Mouse (Mus musculus): Measurements from ENCODE around the gene Lrrc1. TPM values are rescaled to one million over a fixed set of nuclear protein-coding genes. Genes with fewer than 3 reads are reported as not detected.

Gene Lrrc1
- polyA plus RNA-seq, 1 experiment from 2014 or later: 4.9 TPM

- no peak overlapping the region for H3K27ac ChIP-seq
- WGBS: 94% methylated on average over 9 of the region's 9 CpGs
These were observed 125.0 kb downstream of the Lrrc1 start for GRCm38 (mm10) chr9:77419501-77420199.

GRCm38 (mm10) chr9:77418800-77419199 is 125.9 kb downstream of the Lrrc1 start:
- Histone ChIP-seq H3K36me3 (no peaks in the 10 kb centered on the region), H3K9me3 (replicated peaks) (no peaks in the 10 kb centered on the region), H3K4me1 (no peaks in the 10 kb centered on the region), H3K27ac (no peak overlapping the region), H3K4me3 (no peak overlapping the region), H3K27me3 (ENCODE audit: low read depth, poor library complexity, severe bottlenecking) (no peaks in the 10 kb centered on the region)
- 81% methylated on average over 2 of the region's 2 CpGs for WGBS
- DNase-seq (ENCODE audit: low spot score): no peak

More at GRCm38 (mm10) chr9:77419501-77420199, 125.0 kb downstream of the Lrrc1 start:
- no peak for DNase-seq (ENCODE audit: low spot score)
- Histone ChIP-seq H3K4me3 (no peak overlapping the region), H3K9me3 (replicated peaks) (no peaks in the 10 kb centered on the region), H3K36me3 (no peaks in the 10 kb centered on the region), H3K27me3 (ENCODE audit: low read depth, poor library complexity, severe bottlenecking) (no peaks in the 10 kb centered on the region), H3K4me1 (no peaks in the 10 kb centered on the region)

GRCm38 (mm10) chr9:77416486-77416885 is 128.2 kb downstream of the Lrrc1 start:
- no peak for DNase-seq (ENCODE audit: low spot score)
- Histone ChIP-seq H3K9me3 (replicated peaks) (no peaks in the 10 kb centered on the region), H3K27ac (no peak overlapping the region), H3K4me3 (no peak overlapping the region), H3K4me1 (no peaks in the 10 kb centered on the region), H3K36me3 (no peaks in the 10 kb centered on the region), H3K27me3 (ENCODE audit: low read depth, poor library complexity, severe bottlenecking) (no peaks in the 10 kb centered on the region)
- 84% methylated on average over 4 of the region's 4 CpGs for WGBS

- no peak overlapping the region for H3K27ac ChIP-seq
- 95% methylated on average over 7 of the region's 7 CpGs for WGBS
- no peaks in the 10 kb centered on the region for H3K27me3 ChIP-seq (ENCODE audit: low read depth, poor library complexity, severe bottlenecking)
- no peaks in the 10 kb centered on the region for H3K9me3 ChIP-seq (replicated peaks)
- H3K4me1 ChIP-seq: no peaks in the 10 kb centered on the region
- DNase-seq (ENCODE audit: low spot score): no peak
- no peak overlapping the region for H3K4me3 ChIP-seq
- no peaks in the 10 kb centered on the region for H3K36me3 ChIP-seq
These were observed 128.7 kb downstream of the Lrrc1 start for GRCm38 (mm10) chr9:77416002-77416401.

GRCm38 (mm10) chr9:77411830-77412425 is 132.7 kb downstream of the Lrrc1 start:
- WGBS: 82% methylated on average over 3 of the region's 3 CpGs
- H3K9me3 ChIP-seq (replicated peaks): no peaks in the 10 kb centered on the region
- no peak for DNase-seq (ENCODE audit: low spot score)
- H3K4me1 ChIP-seq: no peaks in the 10 kb centered on the region
- no peaks in the 10 kb centered on the region for H3K27me3 ChIP-seq (ENCODE audit: low read depth, poor library complexity, severe bottlenecking)
- H3K4me3 ChIP-seq: no peak overlapping the region
- no peaks in the 10 kb centered on the region for H3K36me3 ChIP-seq
- H3K27ac ChIP-seq: no peak overlapping the region

- Histone ChIP-seq H3K36me3 (no peaks in the 10 kb centered on the region), H3K4me1 (no peaks in the 10 kb centered on the region), H3K27ac (no peak overlapping the region), H3K4me3 (no peak overlapping the region), H3K27me3 (ENCODE audit: low read depth, poor library complexity, severe bottlenecking) (no peaks in the 10 kb centered on the region), H3K9me3 (replicated peaks) (no peaks in the 10 kb centered on the region)
- WGBS: 62% methylated on average over 4 of the region's 4 CpGs
- no peak for DNase-seq (ENCODE audit: low spot score)
These were observed 133.7 kb downstream of the Lrrc1 start for GRCm38 (mm10) chr9:77410968-77411367.

GRCm38 (mm10) chr9:77410524-77410923 is 134.1 kb downstream of the Lrrc1 start:
- DNase-seq (ENCODE audit: low spot score): no peak
- 88% methylated on average over 7 of the region's 7 CpGs for WGBS
- Histone ChIP-seq H3K27ac (no peak overlapping the region), H3K36me3 (no peaks in the 10 kb centered on the region), H3K9me3 (replicated peaks) (no peaks in the 10 kb centered on the region), H3K4me3 (no peak overlapping the region), H3K4me1 (no peaks in the 10 kb centered on the region), H3K27me3 (ENCODE audit: low read depth, poor library complexity, severe bottlenecking) (no peaks in the 10 kb centered on the region)

- no peak for DNase-seq (ENCODE audit: low spot score)
- no peaks in the 10 kb centered on the region for H3K36me3 ChIP-seq
- H3K4me1 ChIP-seq: no peaks in the 10 kb centered on the region
These were observed 136.5 kb downstream of the Lrrc1 start for GRCm38 (mm10) chr9:77408053-77408603.

GRCm38 (mm10) chr9:77406906-77407305 is 137.8 kb downstream of the Lrrc1 start:
- H3K4me3 ChIP-seq: no peak overlapping the region
- peak; percentile 47 for DNase-seq (ENCODE audit: low spot score)
- H3K36me3 ChIP-seq: no peaks in the 10 kb centered on the region
- WGBS: 61% methylated on average over 7 of the region's 7 CpGs
- H3K27ac ChIP-seq: no peak overlapping the region
- H3K4me1 ChIP-seq: no peaks in the 10 kb centered on the region
- H3K27me3 ChIP-seq (ENCODE audit: low read depth, poor library complexity, severe bottlenecking): no peaks in the 10 kb centered on the region
- H3K9me3 ChIP-seq (replicated peaks): no peaks in the 10 kb centered on the region

More at GRCm38 (mm10) chr9:77408053-77408603, 136.5 kb downstream of the Lrrc1 start:
- 49% methylated on average over 6 of the region's 6 CpGs for WGBS
- Histone ChIP-seq H3K27ac (no peak overlapping the region), H3K4me3 (no peak overlapping the region), H3K27me3 (ENCODE audit: low read depth, poor library complexity, severe bottlenecking) (no peaks in the 10 kb centered on the region), H3K9me3 (replicated peaks) (no peaks in the 10 kb centered on the region)

GRCm38 (mm10) chr9:77404458-77404857 is 140.2 kb downstream of the Lrrc1 start:
- Histone ChIP-seq H3K9me3 (replicated peaks) (no peaks in the 10 kb centered on the region), H3K4me1 (no peaks in the 10 kb centered on the region), H3K36me3 (no peaks in the 10 kb centered on the region), H3K27me3 (ENCODE audit: low read depth, poor library complexity, severe bottlenecking) (no peaks in the 10 kb centered on the region), H3K4me3 (no peak overlapping the region), H3K27ac (no peak overlapping the region)
- no peak for DNase-seq (ENCODE audit: low spot score)
- WGBS: 83% methylated on average over 4 of the region's 4 CpGs

- no peaks in the 10 kb centered on the region for H3K27me3 ChIP-seq (ENCODE audit: low read depth, poor library complexity, severe bottlenecking)
- no peaks in the 10 kb centered on the region for H3K9me3 ChIP-seq (replicated peaks)
- no peak for DNase-seq (ENCODE audit: low spot score)
- H3K4me1 ChIP-seq: peaks cover 3% of the 10 kb centered on the region
- no peak overlapping the region for H3K27ac ChIP-seq
- H3K4me3 ChIP-seq: no peak overlapping the region
- no peaks in the 10 kb centered on the region for H3K36me3 ChIP-seq
- WGBS: 89% methylated on average over 6 of the region's 6 CpGs
These were observed 140.7 kb downstream of the Lrrc1 start for GRCm38 (mm10) chr9:77403961-77404360.

GRCm38 (mm10) chr9:77402971-77403370 is 141.7 kb downstream of the Lrrc1 start:
- no peak overlapping the region for H3K27ac ChIP-seq
- no peaks in the 10 kb centered on the region for H3K27me3 ChIP-seq (ENCODE audit: low read depth, poor library complexity, severe bottlenecking)
- H3K36me3 ChIP-seq: no peaks in the 10 kb centered on the region
- no peak for DNase-seq (ENCODE audit: low spot score)
- WGBS: 98% methylated on average over 1 of the region's 1 CpGs
- no peaks in the 10 kb centered on the region for H3K9me3 ChIP-seq (replicated peaks)
- H3K4me3 ChIP-seq: no peak overlapping the region
- H3K4me1 ChIP-seq: peaks cover 6% of the 10 kb centered on the region

- no peaks in the 10 kb centered on the region for H3K27me3 ChIP-seq (ENCODE audit: low read depth, poor library complexity, severe bottlenecking)
- WGBS: 96% methylated on average over 5 of the region's 5 CpGs
- no peak for DNase-seq (ENCODE audit: low spot score)
- H3K27ac ChIP-seq: no peak overlapping the region
- H3K36me3 ChIP-seq: no peaks in the 10 kb centered on the region
- no peaks in the 10 kb centered on the region for H3K9me3 ChIP-seq (replicated peaks)
- peaks cover 6% of the 10 kb centered on the region for H3K4me1 ChIP-seq
- no peak overlapping the region for H3K4me3 ChIP-seq
These were observed 144.9 kb downstream of the Lrrc1 start for GRCm38 (mm10) chr9:77399801-77400200.

All from limb, embryonic 10.5 days (tissue).